Mouse (Mus musculus): ENCODE measurements around the gene Armc9. TPM values are rescaled to one million over a fixed set of nuclear protein-coding genes. Genes with fewer than 3 reads are reported as not detected.

The Armc9 gene
- total and polyA plus RNA-seq, 3 experiments = 10.9 to 15.5 (median 15.1) TPM

GRCm38 (mm10) chr1:86156075-86156474, 1.5 kb downstream of the Armc9 start:
- DNase-seq (ENCODE audit: extremely low read depth) = peak; percentile 82
- in situ Hi-C loops (cut with MboI; ENCODE audit: low pct_ligation_motif_present, low pct_unique_long_range_greater_than_20kb, low sequenced_read_pairs) (no loop called here), dilution Hi-C loops (cut with MboI; ENCODE audit: extremely low pct_ligation_motif_present, extremely low pct_unique_long_range_greater_than_20kb, low sequenced_read_pairs) (no loop called here)
- H3K9ac ChIP-seq (ENCODE audit: insufficient read depth, low read depth) = peak overlapping the region; percentile 1; the same call in 1 of the 2 replicates
- peak overlapping the region in 2 of 3 experiments; percentile 76 to 78 for H3K4me3 ChIP-seq (replicated peaks in 1 of 3; ENCODE audit: low read depth in 2 of 3, low read length in 2 of 3, poor library complexity in 1 of 3)
- no peaks in the 10 kb centered on the region for H3K79me2 ChIP-seq (replicated peaks; ENCODE audit: control insufficient read depth, extremely low read depth, insufficient read depth, poor library complexity, severe bottlenecking)
- peaks cover 12 to 38% of the 10 kb centered on the region in 2 experiments for H3K36me3 ChIP-seq (replicated peaks in 1 of 2; ENCODE audit: control insufficient read depth in 1 of 2, insufficient read depth in 1 of 2, low read length in 1 of 2)
- H3K27me3 ChIP-seq (replicated peaks) = no peaks in the 10 kb centered on the region
- no peaks in the 10 kb centered on the region for H3K9me3 ChIP-seq (replicated peaks; ENCODE audit: low read length)
- TF ChIP-seq MXI1 (IDR thresholded peaks at IDR 0.05; ENCODE audit: low read depth, low read length) (no peak), ETS1 (conservative IDR thresholded peaks at IDR 0.05; ENCODE audit: low read depth, low read length) (peak; percentile 56; the same call in 1 of the 2 replicates), NELFE (IDR thresholded peaks at IDR 0.05; ENCODE audit: low read depth, low read length) (no peak), MAZ (IDR thresholded peaks at IDR 0.05; ENCODE audit: low read depth, low read length) (no peak), RCOR1 (conservative IDR thresholded peaks at IDR 0.05; ENCODE audit: low read depth, low read length) (no peak), POLR2AphosphoS2 (IDR thresholded peaks at IDR 0.05; ENCODE audit: low read depth, low read length) (no peak), JUN (IDR thresholded peaks at IDR 0.05; ENCODE audit: insufficient read depth, low read depth, low read length) (no peak), MAFK (IDR thresholded peaks at IDR 0.05; ENCODE audit: insufficient replicate concordance, low read length) (0 out of 2 replicates have a peak, but pooled peaks have one; percentile 14), BHLHE40 (IDR thresholded peaks at IDR 0.05; ENCODE audit: low read depth, low read length) (peak; percentile 41), ZNF384 (IDR thresholded peaks at IDR 0.05; ENCODE audit: low read depth, low read length) (no peak), GABPA (IDR thresholded peaks at IDR 0.05; ENCODE audit: insufficient replicate concordance, low read depth, low read length) (no peak), IRF4 (IDR thresholded peaks at IDR 0.05; ENCODE audit: low read depth, low read length) (peak; percentile 57), ZMIZ1 (IDR thresholded peaks at IDR 0.05; ENCODE audit: low read depth, low read length) (no peak), SIN3A (IDR thresholded peaks at IDR 0.05; ENCODE audit: low read length) (no peak), TCF12 (IDR thresholded peaks at IDR 0.05; ENCODE audit: low read depth, low read length) (peak; percentile 40; the same call in 1 of the 2 replicates), MYC (IDR thresholded peaks at IDR 0.05; ENCODE audit: low read depth, low read length) (no peak), SMC3 (IDR thresholded peaks at IDR 0.05; ENCODE audit: low read depth, low read length) (no peak), CHD2 (IDR thresholded peaks at IDR 0.05; ENCODE audit: low read length) (no peak), RAD21 (IDR thresholded peaks at IDR 0.05; ENCODE audit: low read depth, low read length) (no peak), JUND (conservative IDR thresholded peaks at IDR 0.05; ENCODE audit: low read depth, low read length) (no peak), KAT2A (IDR thresholded peaks at IDR 0.05; ENCODE audit: insufficient replicate concordance, low read length) (0 out of 2 replicates have a peak, but pooled peaks have one; percentile 27), HCFC1 (IDR thresholded peaks at IDR 0.05; ENCODE audit: low read depth, low read length) (0 out of 2 replicates have a peak, but pooled peaks have one; percentile 15), ZC3H11A (IDR thresholded peaks at IDR 0.05; ENCODE audit: low read depth, low read length) (no peak), NRF1 (IDR thresholded peaks at IDR 0.05; ENCODE audit: low read depth, low read length) (no peak), MEF2A (IDR thresholded peaks at IDR 0.05; ENCODE audit: borderline replicate concordance, low read depth, low read length) (peak; percentile 63; the same call in 1 of the 2 replicates), ZKSCAN1 (IDR thresholded peaks at IDR 0.05; ENCODE audit: borderline replicate concordance, low read depth, low read length) (no peak), EP300 (IDR thresholded peaks at IDR 0.05; ENCODE audit: low read length) (peak; percentile 66), MAX (IDR thresholded peaks at IDR 0.05; ENCODE audit: low read length) (no peak)
- H3K4me2 ChIP-seq (ENCODE audit: insufficient read depth, low read depth, poor library complexity, severe bottlenecking) = peak overlapping the region; percentile 46
- peak overlapping the region; percentile 72; the same call in 1 of the 2 replicates for H3K27ac ChIP-seq (ENCODE audit: insufficient read depth, low read depth)
- H3K4me1 ChIP-seq (ENCODE audit: control insufficient read depth in 1 of 2, insufficient read depth in 2 of 2) = peaks cover 8 to 49% of the 10 kb centered on the region in 2 experiments; a peak in 3 of 4 replicates

All from CH12.LX (cell line).